Mouse (Mus musculus) layer of hippocampus, adult 2 months (tissue): ENCODE results near the gene Edf1. TPM values are rescaled to one million over a fixed set of nuclear protein-coding genes. Genes with fewer than 3 reads are reported as not detected.

ENCODE experiments used
- DNase-seq, 2 experiments: peaks; one replicate each; pipeline ENCODE4 v3.0.0; 2022; ENCODE audit warnings: low spot score in 2 of 2
- H3K27ac ChIP-seq: fragments of 200-600 bp; 2 replicates; pipeline ENCODE4 v1.8.1; 2022
- H3K4me3 ChIP-seq: fragments of 200-600 bp; 2 replicates; pipeline ENCODE4 v1.8.1; 2022; ENCODE audit warnings: mild to moderate bottlenecking
- CTCF ChIP-seq: fragments of 200-600 bp; conservative IDR thresholded peaks from 2 replicates; pipeline ENCODE4 v1.8.1; 2022; ENCODE audit warnings: antibody characterized with exemption, mild to moderate bottlenecking, moderate library complexity
- total RNA-seq, 2 experiments: library from RNA; stranded (reverse); gene quantifications; 2 replicates each; pipeline ENCODE4 v1.2.3; 2021

Gene Edf1
- total RNA-seq, 2 experiments from 2014 or later = 193 to 200 TPM

GRCm38 (mm10) chr2:25579737-25580460 is 22.3 kb downstream of the Edf1 start:
- Histone ChIP-seq H3K27ac (peak overlapping the region; percentile 97), H3K4me3 (peak overlapping the region; percentile 63)
- DNase-seq = peak; percentile 40 to 52
- peak; percentile 80 for TF ChIP-seq CTCF

- peak; percentile 49 to 55 for DNase-seq
- TF ChIP-seq CTCF = no peak
- Histone ChIP-seq H3K27ac (peak overlapping the region; percentile 97), H3K4me3 (peak overlapping the region; percentile 63)
These were observed 23.0 kb downstream of the Edf1 start for GRCm38 (mm10) chr2:25580621-25581101.

- Histone ChIP-seq H3K4me3 (peak within 1 kb of the TSS; percentile 63), H3K27ac (peak within 1 kb of the TSS; percentile 97)
- DNase-seq = peak; percentile 83 to 84
- peak; percentile 99 for TF ChIP-seq CTCF
These were observed 23.7 kb downstream of the Edf1 start, which contains the start of gene Ajm1 for GRCm38 (mm10) chr2:25581294-25581864. TSS of gene Ajm1 (minus strand) at chr2:25581757.

GRCm38 (mm10) chr2:25581901-25582301 is 24.3 kb downstream of the Edf1 start:
- peak overlapping the region; percentile 97 for H3K27ac ChIP-seq
- H3K4me3 ChIP-seq = peak overlapping the region; percentile 63
- DNase-seq = peak in 1 of 2 experiments; percentile 42
- TF ChIP-seq CTCF = no peak

- Histone ChIP-seq H3K4me3 (peak overlapping the region; percentile 63), H3K27ac (peak overlapping the region; percentile 97)
- 0 out of 2 replicates have a peak, but pooled peaks have one; percentile 8 for TF ChIP-seq CTCF
- peak; percentile 90 to 91 for DNase-seq
These were observed 24.9 kb downstream of the Edf1 start for GRCm38 (mm10) chr2:25582466-25583119.

- no peak for TF ChIP-seq CTCF
- DNase-seq = no peak
- Histone ChIP-seq H3K4me3 (no peak overlapping the region), H3K27ac (peak overlapping the region; percentile 97)
These were observed 25.5 kb downstream of the Edf1 start for GRCm38 (mm10) chr2:25583120-25583481.

GRCm38 (mm10) chr2:25583571-25583970 is 25.9 kb downstream of the Edf1 start:
- no peak for TF ChIP-seq CTCF
- peak overlapping the region; percentile 97 for H3K27ac ChIP-seq

GRCm38 (mm10) chr2:25584152-25584551 is 26.5 kb downstream of the Edf1 start:
- DNase-seq = no peak
- Histone ChIP-seq H3K27ac (peak overlapping the region; percentile 97), H3K4me3 (no peak overlapping the region)
- TF ChIP-seq CTCF = no peak

More at GRCm38 (mm10) chr2:25583571-25583970, 25.9 kb downstream of the Edf1 start:
- no peak for DNase-seq
- no peak overlapping the region for H3K4me3 ChIP-seq

- TF ChIP-seq CTCF = no peak
- no peak overlapping the region for H3K4me3 ChIP-seq
- DNase-seq = peak in 1 of 2 experiments; percentile 45
- peak overlapping the region; percentile 97 for H3K27ac ChIP-seq
These were observed 27.2 kb downstream of the Edf1 start for GRCm38 (mm10) chr2:25584856-25585255.

GRCm38 (mm10) chr2:25585601-25586000 is 28.0 kb downstream of the Edf1 start:
- no peak for DNase-seq

GRCm38 (mm10) chr2:25587290-25587689 is 29.6 kb downstream of the Edf1 start:
- no peak for TF ChIP-seq CTCF
- DNase-seq = no peak
- no peak overlapping the region for H3K4me3 ChIP-seq

More at GRCm38 (mm10) chr2:25585601-25586000, 28.0 kb downstream of the Edf1 start:
- TF ChIP-seq CTCF = no peak
- Histone ChIP-seq H3K4me3 (no peak overlapping the region), H3K27ac (peak overlapping the region; percentile 97)

GRCm38 (mm10) chr2:25588227-25588907 is 30.7 kb downstream of the Edf1 start:
- Histone ChIP-seq H3K27ac (peak overlapping the region; percentile 47; the same call in 1 of the 2 replicates), H3K4me3 (no peak overlapping the region)
- no peak for DNase-seq
- TF ChIP-seq CTCF = no peak

More at GRCm38 (mm10) chr2:25587290-25587689, 29.6 kb downstream of the Edf1 start:
- H3K27ac ChIP-seq = 0 out of 2 replicates have a peak overlapping the region, but pooled peaks have one; percentile 47
